Mouse (Mus musculus): Measurements from ENCODE around the gene Fam118b.

DNA sequence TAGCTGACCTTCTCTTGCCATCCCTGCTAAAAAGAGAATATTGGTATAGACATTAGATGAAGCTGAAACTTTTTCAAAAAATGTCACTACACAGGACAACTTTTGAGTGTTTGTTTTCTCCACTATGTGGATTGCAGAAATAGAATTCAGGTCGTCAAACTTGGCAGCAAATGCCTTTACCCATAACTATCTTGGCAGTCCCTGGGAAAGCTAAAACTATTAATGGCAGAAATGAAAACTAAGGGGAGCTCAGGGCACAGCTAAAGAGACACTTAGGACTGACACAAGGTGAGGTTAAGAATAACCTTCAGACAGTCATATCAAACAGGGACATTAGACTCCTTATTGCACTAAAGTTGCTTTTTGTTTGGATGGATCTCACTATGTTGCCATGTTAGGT is 49.6 kb downstream of the Fam118b start:
- TF ChIP-seq CTCF (IDR thresholded peaks at IDR 0.05; ENCODE audit: control insufficient read depth, insufficient read depth, insufficient replicate concordance, low read depth, low read length) (no peak), POLR2A (IDR thresholded peaks at IDR 0.05; ENCODE audit: control insufficient read depth, low read depth, low read length) (no peak)

All from testis, adult 2 months (tissue).